Mouse (Mus musculus): ENCODE data around the gene Fhit.

Gene Fhit

DNA sequence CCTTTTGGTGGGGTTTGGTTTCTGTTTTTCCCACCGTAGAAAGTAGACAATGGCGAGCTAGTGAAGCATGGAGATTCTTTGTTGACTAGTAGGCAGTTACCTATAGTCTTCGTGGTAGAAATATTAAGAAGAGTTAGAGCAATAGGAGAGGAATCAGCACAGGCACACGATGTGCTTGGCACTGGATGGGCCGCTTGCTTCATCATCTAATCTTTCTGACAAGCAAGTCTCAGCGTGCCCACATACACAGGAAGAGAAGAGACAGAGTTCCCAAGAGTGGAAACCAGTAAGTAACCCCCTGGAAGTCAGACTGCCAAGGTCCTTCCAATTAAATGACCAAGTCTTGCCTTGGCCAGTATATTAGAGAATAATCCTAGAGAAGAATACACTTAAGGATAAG lies 797.6 kb downstream of the Fhit start:
- CTCF ChIA-PET: no interaction called here

DNA sequence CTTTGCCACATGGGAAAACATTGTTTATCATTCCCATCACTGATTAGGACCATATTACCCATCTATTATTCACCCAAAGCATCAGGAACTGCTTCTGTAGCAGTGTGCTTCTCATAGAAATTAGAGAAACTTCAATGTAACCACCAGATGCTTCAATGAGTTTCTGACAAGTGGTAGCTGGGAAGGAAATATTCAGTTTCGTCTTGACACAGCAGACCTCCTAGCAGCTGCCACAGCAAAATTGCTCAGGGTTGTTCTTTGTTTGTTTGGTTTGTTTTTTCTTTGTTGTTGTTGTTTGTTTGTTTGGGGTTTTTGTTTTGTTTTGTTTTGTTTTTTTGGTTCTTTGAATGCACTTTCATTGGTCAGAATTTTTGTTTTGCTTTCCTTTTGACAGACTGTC lies 798.5 kb downstream of the Fhit start:
- CTCF ChIA-PET: interaction anchor here (0.5 kb wide), 1 partner anchor 17 kb away, joined by 3 read pairs; no protein-coding TSS in a partner anchor

DNA sequence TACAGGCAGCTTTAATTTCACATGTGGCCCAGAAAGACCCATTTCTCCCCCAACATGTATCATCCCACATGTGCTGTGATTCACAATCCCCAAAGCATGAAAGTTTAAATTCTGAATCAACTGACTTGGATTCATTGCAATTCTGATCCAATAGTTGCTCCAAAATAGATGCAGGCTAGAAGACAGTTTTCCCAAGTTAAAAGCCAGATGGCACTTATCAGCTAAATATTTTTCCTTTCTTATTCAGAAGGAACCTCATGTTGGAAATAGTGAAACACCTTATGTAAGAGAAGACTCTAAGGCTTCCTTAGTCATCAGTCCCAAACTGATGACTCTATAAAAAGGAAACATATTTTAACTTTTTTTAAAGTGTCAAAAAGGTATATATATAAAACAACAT lies 815.9 kb downstream of the Fhit start:
- CTCF ChIA-PET: no interaction called here

DNA sequence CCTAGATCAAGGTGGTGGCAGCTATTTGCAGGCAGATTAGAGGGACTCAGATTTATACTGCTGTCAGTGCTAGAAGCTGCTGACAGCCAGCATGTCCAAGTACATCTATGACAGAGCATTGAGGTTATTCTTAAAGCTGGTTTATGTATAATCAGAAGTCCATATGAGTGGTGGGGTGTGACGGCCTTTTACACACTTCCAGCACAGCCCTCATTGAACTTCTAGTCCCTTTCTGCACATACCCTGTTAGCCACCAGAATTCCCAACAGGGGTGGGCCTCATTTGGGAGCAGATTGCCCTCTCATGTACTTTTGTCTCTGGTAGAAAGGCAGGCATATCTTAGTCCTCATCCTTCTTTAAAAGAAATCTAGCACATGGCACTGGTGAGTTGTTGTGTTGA lies 817.8 kb downstream of the Fhit start:
- CTCF ChIA-PET: no interaction called here

DNA sequence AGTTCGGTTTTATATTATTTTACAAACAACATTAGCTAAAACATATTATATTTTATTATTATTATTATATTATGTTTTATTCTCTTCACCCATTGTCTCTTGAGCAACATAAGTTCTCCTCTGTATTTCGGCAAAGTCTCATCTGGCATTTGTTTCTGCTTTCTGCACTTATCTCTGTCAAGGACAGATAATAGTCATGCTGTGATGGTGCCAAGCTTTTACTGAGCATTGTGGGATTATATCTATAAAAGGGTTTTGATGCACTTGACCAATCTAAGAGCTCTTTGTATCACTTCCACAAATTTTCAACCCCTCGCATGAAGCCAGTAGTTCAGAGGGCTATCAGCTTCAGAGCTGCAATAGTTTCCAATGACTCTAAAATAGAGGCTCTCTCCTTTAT lies 845.1 kb downstream of the Fhit start:
- CTCF ChIA-PET: no interaction called here

DNA sequence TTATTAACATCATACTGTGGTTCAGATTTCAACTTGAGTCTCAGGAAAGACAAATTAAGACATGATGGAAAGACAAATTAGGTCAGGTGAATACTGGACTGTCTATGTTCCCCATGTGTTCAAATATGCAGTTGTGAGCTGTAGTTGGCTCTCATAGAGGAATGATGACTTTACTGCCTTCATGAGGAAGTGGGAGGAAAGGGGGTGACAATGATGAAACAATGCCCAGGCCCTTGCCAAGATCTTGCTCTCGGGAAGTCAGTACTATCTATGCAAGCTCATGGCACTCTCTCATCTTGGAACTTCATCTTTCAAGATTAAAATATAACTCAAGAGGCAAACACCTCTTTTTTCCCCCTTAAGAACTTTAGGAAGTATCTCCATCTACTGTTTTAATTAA lies 849.6 kb downstream of the Fhit start:
- CTCF ChIA-PET: no interaction called here

DNA sequence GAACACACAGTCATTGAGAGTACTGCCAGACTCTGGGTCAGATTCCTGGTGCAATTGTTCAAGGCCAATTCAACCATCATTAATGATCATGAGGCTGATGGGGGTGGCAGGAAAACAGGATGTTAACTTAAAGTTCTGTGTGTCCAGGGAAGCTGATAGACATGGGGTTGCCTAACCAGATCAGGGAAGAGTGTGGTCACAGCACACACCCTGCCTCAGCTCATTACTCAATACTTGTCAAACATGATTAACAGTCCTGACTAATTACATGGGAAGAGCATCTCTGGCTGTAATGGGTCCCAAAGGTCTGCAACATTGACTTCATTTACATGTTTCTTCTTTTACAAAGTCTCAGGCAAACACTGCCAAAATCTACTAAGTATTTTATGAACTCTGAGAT lies 856.5 kb downstream of the Fhit start:
- CTCF ChIA-PET: no interaction called here

DNA sequence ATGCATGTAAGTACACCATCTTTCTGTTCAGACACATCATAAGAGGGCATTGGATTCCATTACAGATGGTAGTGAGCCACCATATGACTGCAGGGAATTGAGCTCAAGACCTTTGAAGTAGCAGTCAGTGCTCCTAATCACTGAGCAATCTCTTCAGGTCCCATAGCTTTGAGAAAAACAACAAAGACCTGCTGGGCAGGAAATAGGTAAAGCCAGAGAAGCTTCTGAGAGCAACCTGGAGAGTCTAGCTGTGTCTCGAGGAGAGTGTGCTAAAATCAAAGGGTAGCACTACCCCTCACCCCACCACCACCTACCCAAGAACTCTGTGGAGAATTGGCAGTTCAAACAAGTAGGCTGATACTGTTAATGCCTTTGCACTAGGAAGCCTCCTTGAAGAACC lies 860.3 kb downstream of the Fhit start:
- CTCF ChIA-PET: no interaction called here

DNA sequence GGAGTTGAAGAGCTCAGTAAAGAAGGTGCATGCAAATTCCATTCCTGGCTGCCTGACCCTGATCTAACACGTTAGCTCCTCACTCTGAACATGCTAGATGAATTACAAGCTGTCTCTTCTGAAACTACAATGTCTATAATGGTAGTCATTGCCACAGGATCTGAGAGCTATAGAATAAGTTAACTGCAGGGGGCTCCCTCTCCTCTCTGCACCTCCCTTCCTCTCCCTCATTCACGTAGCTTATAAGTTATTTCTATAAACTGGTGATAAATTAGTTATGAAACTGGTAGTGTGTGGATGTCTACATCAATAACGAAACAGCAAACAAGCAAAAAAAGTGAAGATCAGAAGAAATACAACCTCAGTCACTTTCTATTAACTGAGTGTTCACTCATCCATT lies 860.9 kb downstream of the Fhit start:
- CTCF ChIA-PET: no interaction called here

DNA sequence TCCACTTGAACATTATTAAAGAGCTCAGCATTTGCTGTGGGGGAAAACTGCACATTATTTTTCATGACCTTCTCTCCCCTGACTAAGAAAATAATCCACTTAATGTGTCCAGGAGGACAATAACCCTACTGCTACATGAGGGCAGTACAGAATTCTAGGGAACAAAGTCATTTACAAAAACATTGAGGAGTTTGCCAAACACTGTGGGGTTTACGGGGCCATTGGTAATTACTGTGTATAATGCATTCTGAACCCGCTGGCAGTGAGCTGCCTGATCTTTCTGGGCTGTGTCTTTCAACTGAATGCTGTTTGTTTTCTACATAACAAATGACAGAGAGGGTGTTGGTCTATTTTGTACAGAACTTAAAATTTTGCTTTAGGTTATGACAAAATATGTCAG lies 862.8 kb downstream of the Fhit start:
- CTCF ChIA-PET: interaction anchor here (0.6 kb wide), 1 partner anchor 50 kb away, joined by 3 read pairs; no protein-coding TSS in a partner anchor

DNA sequence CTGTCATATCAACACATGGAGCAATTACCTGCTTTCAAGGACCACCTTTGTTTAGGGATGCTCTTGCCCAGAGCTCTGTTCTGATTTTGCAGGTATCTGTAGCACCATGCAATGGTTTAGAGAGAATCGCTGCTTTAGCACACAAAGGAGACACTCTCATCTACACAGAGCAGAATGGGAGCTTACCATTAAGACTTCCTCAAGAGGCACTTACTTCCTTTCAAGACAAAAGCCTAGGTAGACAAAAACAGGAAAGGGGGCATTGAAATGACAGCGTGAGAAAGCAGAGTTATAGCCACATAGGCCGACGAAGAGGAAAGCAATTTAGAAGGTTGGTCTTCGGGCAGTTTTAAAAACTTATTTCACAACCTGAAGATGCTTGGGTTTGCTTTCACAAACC lies 872.8 kb downstream of the Fhit start:
- CTCF ChIA-PET: no interaction called here

DNA sequence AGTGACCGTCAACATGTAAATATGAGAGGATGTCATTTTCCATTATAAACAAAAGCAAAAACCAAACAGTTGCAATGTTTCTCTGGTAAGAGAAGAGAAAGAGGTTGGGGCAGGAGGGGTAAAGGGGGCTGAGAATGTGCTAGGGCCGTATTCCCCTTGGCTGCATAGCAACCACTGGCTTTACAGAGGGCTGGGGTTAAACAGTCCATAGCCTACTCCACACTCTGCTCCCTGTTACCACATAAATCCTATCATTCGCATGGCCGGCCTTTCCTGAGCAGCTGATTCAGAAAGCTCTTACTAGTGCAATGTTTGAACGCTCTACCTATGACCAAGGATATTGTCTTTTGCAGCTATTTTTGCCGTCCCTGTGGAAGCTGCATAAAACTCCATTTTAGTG lies 875.8 kb downstream of the Fhit start:
- CTCF ChIA-PET: no interaction called here

DNA sequence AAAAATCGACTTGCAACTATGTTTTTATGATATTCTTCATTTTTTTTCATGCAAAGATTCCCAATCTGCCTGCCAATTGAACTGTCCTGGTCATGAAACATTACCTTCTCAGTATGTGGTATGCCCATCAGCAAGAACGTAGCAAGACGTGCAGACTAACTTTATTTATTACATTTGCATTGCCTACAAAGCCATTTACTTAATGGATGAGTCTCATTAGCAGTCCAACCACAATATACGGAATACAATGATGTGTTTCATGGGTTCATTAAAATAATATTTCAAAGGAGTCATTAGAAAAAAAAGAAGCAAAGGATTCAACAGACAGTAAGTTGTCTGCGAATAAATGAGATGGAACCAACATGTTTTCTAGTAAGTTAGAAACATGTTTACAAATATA lies 933.1 kb downstream of the Fhit start:
- CTCF ChIA-PET: no interaction called here

DNA sequence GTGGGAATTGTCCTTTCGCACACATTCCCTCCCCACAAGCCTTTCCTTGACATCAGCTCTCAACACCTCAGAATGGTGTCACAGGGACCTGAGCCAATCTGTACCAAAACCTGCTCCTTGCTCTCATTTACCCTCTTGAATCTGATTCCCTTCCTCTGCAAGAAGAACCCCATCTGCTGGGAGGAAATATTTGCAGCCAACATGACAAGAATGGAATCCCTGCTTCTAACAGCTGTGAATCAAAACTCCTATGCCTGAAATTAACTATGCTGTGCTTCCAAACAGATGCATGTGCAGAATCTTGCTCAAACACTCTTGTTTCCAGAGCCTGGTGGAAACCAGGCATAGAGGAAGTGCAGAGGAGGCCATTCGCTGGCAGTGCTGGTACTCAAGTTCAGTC lies 940.0 kb downstream of the Fhit start:
- CTCF ChIA-PET: interaction anchor here (0.7 kb wide), 1 partner anchor 187 kb away, joined by 10 read pairs; no protein-coding TSS in a partner anchor

DNA sequence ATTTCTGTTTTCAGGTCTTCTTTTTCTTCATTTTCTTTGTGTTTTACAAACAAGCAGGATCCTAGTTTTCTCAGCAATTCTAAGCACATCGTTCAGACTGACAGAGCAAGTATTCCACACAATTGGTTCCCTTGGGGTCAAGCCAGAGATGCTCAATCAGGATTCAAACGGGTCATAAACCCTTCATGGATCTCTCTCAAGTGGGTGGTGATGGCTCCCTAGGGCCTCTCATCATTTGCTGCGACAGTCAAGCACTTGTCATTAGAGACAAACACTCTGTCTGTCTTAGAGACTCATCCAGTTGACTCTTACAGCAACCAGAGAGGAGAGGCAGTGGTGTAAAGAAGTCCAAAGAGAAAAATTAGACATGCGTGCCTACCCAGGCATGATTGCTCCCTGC lies 948.6 kb downstream of the Fhit start:
- CTCF ChIA-PET: no interaction called here

DNA sequence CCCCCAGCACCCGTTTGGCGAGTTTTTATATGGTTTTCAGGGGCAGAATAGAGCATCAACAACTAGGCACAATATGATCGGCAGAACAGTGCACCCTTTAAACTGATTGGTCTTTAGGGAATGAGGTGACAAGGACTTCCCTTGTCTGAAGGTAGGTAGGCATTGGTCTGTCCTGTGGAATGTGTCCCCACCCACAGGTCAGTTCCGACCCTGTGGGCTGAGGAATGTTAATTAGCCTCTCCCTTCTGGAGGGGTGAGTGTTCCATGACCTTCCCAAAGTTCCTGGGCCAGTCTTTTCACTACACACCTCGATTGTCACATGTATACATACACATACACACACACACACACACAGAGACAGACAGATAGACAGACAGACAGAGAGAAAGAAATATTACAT lies 950.7 kb downstream of the Fhit start:
- CTCF ChIA-PET: no interaction called here

DNA sequence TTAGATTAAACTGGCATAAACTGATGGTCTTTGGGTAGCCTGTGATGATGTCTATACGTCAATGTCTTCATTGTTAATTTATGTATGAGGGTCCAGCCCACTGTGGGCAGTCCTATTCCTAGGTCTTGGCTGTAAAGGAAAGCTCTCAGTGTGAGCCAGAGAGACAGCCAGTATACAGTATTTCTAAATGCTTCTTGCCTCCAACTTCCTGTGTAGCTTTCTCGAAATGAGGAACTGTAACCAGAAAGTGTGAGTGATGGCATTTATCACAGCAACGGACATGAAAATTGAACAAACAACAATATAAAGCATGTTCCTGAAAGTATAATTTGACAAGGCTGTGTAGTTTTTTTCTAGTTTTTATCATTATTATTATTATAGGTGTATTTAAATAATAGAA lies 952.8 kb downstream of the Fhit start:
- CTCF ChIA-PET: no interaction called here

DNA sequence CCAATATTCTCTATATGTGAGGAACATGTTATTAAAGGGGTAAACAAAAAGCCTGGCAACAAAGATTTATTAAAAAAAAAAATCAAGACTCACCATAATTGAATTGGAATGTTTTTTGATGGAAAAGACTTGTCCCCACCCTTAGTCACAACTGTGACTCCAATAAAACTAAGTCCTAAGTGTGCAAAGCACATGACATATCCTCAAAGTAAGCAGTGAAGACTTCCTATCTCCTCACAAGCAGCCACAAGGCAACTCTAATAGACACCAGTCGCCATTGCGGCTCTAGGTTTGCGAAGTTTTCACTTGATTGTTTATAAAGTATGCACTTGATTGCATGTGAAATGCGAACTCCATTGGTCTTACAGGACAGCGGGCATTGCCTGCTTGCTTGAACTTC lies 956.1 kb downstream of the Fhit start:
- CTCF ChIA-PET: no interaction called here

DNA sequence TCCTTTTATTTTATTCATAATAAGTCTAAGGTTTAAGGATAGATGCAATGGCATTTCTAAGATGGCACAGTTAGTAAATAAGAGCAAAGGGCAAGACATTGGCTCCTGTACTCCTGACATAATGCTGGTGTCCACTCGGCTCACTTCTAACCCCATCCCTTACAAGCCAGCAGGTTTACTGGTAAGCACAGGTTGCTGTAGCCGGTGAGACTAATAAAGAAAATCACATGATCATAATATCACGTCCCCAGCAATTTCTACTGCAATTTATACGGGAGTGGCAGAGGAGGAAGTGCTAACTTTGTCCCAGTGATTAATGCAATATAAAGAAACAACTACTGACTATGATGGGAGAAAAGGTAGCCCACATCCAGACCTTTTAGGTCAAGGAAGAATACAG lies 956.5 kb downstream of the Fhit start:
- CTCF ChIA-PET: no interaction called here

DNA sequence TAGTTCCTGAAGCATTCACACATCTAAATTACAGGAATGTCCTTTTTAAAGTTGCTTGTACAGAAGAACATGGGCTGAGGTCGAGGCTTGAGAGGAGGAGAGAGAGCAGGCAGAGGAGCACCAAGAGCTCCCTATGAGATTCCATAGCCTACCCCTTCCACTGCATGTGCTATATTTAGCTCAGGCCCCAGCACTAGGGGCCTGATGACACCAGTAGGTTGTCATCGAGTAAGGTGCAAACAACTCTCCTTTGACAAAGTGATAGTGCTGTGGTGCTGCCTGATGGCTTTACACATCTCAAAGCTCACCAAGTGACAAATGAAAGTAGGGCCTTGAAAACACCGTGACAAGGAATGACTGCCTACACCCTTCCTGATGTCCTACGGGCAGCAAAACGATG lies 967.7 kb downstream of the Fhit start:
- CTCF ChIA-PET: no interaction called here

DNA sequence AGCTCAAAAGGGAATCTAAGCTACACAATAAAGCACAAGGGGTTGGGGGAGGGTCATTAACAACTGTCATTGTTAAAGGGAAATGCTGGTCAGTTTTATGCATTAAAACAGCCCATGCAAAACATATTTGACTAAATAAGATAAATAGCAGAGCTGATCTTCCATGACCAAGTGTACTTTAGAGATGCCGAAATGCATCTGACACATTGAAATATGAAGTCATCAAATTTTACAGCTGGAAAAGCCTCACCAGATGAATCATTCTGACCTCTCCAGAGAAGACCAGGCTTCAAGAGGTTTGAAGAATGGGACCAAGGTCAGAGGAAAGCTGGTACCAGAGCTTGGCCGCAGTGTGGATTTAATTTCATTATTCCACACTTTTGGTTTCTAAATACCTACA lies 990.1 kb downstream of the Fhit start:
- CTCF ChIA-PET: no interaction called here

DNA sequence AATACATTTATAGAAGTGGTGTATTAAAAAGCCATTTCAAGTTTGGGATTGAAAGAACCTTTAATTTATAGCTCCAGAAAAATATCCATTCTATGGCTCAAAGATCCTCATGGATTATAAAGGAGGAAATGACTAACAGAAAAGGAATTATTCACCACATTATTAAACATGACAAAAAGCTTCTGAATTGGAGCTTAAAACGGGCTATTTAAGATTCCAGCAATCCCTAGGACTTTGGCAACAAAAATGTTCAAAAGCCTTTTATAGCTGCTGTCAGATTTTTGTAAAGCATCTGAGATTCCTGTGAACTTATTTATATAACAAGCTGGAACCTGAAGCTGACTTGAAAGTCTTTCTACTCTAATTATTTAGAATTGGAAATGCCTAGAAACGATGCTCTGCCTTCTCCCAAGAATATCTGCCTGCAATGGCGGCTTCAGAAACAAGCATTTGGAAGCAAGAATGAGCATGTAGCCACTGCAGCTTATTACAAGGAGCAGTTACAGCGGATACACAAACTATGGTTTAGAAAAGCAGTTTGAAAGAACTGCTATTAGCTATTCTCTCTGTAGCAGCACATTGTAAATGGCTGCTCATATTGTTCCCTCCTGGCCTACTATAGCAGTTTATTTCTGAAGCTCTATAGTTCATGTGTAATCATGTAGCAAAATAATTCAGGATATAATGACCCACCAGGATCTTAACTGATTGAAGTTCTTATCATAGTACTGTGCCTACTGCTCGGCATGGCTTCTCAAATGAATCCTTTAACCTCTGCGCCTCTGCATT lies 995.0 kb downstream of the Fhit start:
- CTCF ChIA-PET: no interaction called here

DNA sequence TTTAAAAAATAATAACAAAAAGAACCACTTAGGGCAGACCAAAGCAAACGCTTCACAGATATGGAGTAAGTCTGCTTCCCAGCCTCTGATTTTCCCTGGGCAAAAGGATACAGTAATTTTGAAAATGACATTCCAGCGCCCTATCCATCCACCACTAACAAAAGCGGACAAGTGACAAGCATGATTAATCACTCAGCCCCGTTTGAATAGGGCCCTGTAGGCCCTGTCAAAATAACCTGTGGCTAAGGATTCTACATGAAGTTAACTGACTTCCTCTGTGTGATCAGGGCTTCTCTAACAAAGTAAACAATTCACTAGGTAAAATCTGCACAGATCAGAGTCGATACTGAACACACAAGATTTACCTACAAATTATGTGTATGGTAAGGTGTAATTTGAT lies 1012.0 kb downstream of the Fhit start:
- CTCF ChIA-PET: no interaction called here

DNA sequence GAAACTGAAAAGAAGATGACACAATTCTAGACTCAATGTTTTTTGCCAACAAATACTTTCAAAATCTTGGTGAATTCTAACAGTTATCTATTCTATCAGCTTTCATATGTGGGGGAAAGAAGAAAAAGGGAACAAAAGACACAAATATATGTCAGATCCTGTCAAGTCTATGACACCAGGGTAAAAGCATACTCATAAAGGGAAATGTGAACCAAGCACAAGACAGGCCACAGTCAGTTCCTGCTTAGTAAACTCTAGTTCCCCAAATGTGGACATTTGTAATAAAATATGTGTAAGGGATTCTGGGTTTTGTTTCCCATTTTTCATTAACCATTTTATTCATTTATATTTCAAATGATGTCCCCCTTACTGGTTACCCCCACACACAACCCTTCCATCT lies 1022.5 kb downstream of the Fhit start:
- CTCF ChIA-PET: no interaction called here

DNA sequence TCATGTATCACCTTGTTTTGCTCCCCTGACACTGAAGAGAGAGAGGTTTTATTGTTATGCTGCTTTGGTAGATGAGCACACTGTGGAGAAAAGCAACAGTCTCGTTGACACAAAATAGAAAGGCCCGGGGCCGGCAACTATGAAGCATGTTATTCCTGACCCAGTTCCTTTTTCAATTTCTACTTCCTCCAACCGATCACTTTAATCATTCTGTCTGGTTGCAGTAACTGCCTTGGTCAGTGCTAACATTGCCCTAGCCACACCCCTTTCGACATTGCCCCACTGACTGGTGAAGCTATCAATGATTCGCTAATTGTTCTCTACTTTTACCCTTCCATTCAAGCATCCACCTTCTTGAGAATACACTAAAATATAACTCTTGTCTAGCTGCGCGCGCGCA lies 1028.0 kb downstream of the Fhit start:
- CTCF ChIA-PET: no interaction called here

Measured in spleen, embryonic (tissue).